Mouse (Mus musculus) stomach, postnatal 0 days (tissue): ENCODE measurements around the gene Gpx3. TPM values are rescaled to one million over a fixed set of nuclear protein-coding genes. Genes with fewer than 3 reads are reported as not detected.
"Not testable (repeated sequence)": the region's sequence is repeated elsewhere in the genome, so short reads cannot be mapped to it uniquely, and the experiment has no call there.

ENCODE experiments used
- ATAC-seq: fragments of 200-750 bp; cut with Nextera tagmentation; 2 replicates; pipeline ENCODE4 v1.8.0; 2017; ENCODE audit not compliant: low FRiP score, low TSS enrichment
- DNase-seq: peaks from one replicate; pipeline ENCODE4 v3.0.0-alpha.2; 2016; ENCODE audit warnings: low spot score
- H3K27ac ChIP-seq: fragments of 300-500 bp; sonication (generic); replicated peaks from 2 replicates; pipeline ENCODE4 v1.5.1; 2014; ENCODE audit warnings: mild to moderate bottlenecking, control low read depth
- H3K27me3 ChIP-seq: fragments of 300-500 bp; sonication (generic); 2 replicates; pipeline ENCODE4 v1.6.1; 2014; ENCODE audit warnings: low read length; ENCODE audit not compliant: control insufficient read depth, insufficient read depth
- H3K36me3 ChIP-seq: fragments of 300-500 bp; sonication (generic); 2 replicates; pipeline ENCODE4 v1.6.1; 2014; ENCODE audit warnings: low read length, mixed read lengths; ENCODE audit not compliant: control insufficient read depth, insufficient read depth
- H3K4me1 ChIP-seq: fragments of 300-500 bp; sonication (generic); replicated peaks from 2 replicates; pipeline ENCODE4 v1.6.1; 2014; ENCODE audit warnings: antibody characterized with exemption; ENCODE audit not compliant: control insufficient read depth, insufficient read depth
- H3K4me2 ChIP-seq: fragments of 300-500 bp; sonication (generic); replicated peaks from 2 replicates; pipeline ENCODE4 v1.6.1; 2014; ENCODE audit warnings: low read depth, mild to moderate bottlenecking, control low read depth, moderate library complexity
- H3K4me3 ChIP-seq: fragments of 300-500 bp; sonication (generic); 2 replicates; pipeline ENCODE4 v1.5.1; 2014; ENCODE audit warnings: low read depth, low read length, control low read depth
- H3K9ac ChIP-seq: fragments of 300-500 bp; sonication (generic); 2 replicates; pipeline ENCODE4 v1.6.1; 2014; ENCODE audit warnings: mild to moderate bottlenecking, low read length, control low read depth, mixed read lengths
- H3K9me3 ChIP-seq: fragments of 300-500 bp; sonication (generic); 2 replicates; pipeline ENCODE4 v1.6.1; 2016; ENCODE audit warnings: low read length; ENCODE audit not compliant: control insufficient read depth
- CTCF ChIP-seq: IDR thresholded peaks from 2 replicates; pipeline ENCODE4 v1.5.1; 2016; ENCODE audit warnings: antibody characterized with exemption, low read depth, mild to moderate bottlenecking, moderate library complexity
- EP300 ChIP-seq: optimal IDR thresholded peaks from 2 replicates; pipeline ENCODE3; 2016; ENCODE audit warnings: antibody characterized with exemption
- WGBS: fragments of 180-500 bp; shearing (Covaris S2); extraction: QIAGEN DNeasy Blood & Tissue Kit; methylation state at CpG from one replicate; pipeline ENCODE4 v1.1.7; 2014; 5-methylcytosine and 5-hydroxymethylcytosine counted together
- polyA plus RNA-seq: library from polyadenylated mRNA; unstranded; fragments of >200 nt; fragmentation: Nextera tagmentation; extraction: Ambion mirVana; gene quantifications from 2 replicates; pipeline ENCODE4 v1.2.1, GENCODE M21; 2015

The Gpx3 gene
- polyA plus RNA-seq, 1 experiment from 2014 or later = 206 TPM

GRCm38 (mm10) chr11:54884937-54885336 is 17.3 kb upstream of the Gpx3 start:
- Histone ChIP-seq H3K36me3 (no peaks in the 10 kb centered on the region), H3K9me3 (no peaks in the 10 kb centered on the region), H3K27me3 (no peaks in the 10 kb centered on the region), H3K4me1 (no peaks in the 10 kb centered on the region), H3K4me2 (no peak overlapping the region), H3K9ac (no peak overlapping the region), H3K4me3 (no peak overlapping the region), H3K27ac (peak overlapping the region; percentile 53)
- TF ChIP-seq CTCF (no peak), EP300 (no peak)
- ATAC-seq = peak; percentile 70; the same call in 1 of the 2 replicates
- 12% methylated on average over 5 of the region's 5 CpGs for WGBS
- no peak for DNase-seq

GRCm38 (mm10) chr11:54885406-54885805 is 16.8 kb upstream of the Gpx3 start:
- no peak overlapping the region for H3K9ac ChIP-seq
- no peak for DNase-seq
- H3K27me3 ChIP-seq = no peaks in the 10 kb centered on the region
- H3K4me2 ChIP-seq = no peak overlapping the region
- H3K27ac ChIP-seq = 0 out of 2 replicates have a peak overlapping the region, but pooled peaks have one; percentile 40
- ATAC-seq = no peak
- H3K4me3 ChIP-seq = no peak overlapping the region
- no peaks in the 10 kb centered on the region for H3K4me1 ChIP-seq
- 89% methylated on average over 2 of the region's 2 CpGs for WGBS
- H3K36me3 ChIP-seq = no peaks in the 10 kb centered on the region
- no peaks in the 10 kb centered on the region for H3K9me3 ChIP-seq
- TF ChIP-seq EP300 = no peak
- no peak for TF ChIP-seq CTCF

GRCm38 (mm10) chr11:54887927-54888326 is 14.3 kb upstream of the Gpx3 start:
- no peak for ATAC-seq
- H3K36me3 ChIP-seq = no peaks in the 10 kb centered on the region
- no peak overlapping the region for H3K27ac ChIP-seq
- no peak for DNase-seq
- TF ChIP-seq CTCF = no peak
- TF ChIP-seq EP300 = no peak
- WGBS = 64% methylated on average over 6 of the region's 6 CpGs
- no peak overlapping the region for H3K4me2 ChIP-seq
- no peaks in the 10 kb centered on the region for H3K4me1 ChIP-seq
- no peaks in the 10 kb centered on the region for H3K27me3 ChIP-seq
- no peak overlapping the region for H3K9ac ChIP-seq
- H3K9me3 ChIP-seq = no peaks in the 10 kb centered on the region
- H3K4me3 ChIP-seq = no peak overlapping the region

DNA sequence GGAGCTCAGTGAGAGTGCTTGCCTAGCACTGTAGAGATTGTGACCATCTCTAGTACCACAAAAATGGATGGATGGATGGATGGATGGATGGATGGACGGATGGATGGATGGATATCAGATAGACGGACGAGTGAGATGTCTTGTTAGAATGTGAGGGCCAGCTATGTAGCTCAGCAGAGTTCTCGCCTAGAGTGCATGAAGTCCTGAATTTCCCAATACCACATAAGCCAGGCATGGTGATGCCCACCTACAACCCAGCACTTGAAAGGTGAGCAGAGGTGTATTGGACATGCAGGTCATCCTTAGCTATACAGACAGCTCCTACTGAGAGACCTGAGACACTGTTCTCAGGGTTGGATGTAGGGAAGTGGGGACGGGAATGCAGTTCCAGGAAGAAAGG is 10.9 kb upstream of the Gpx3 start:
- no peak overlapping the region for H3K27ac ChIP-seq

DNA sequence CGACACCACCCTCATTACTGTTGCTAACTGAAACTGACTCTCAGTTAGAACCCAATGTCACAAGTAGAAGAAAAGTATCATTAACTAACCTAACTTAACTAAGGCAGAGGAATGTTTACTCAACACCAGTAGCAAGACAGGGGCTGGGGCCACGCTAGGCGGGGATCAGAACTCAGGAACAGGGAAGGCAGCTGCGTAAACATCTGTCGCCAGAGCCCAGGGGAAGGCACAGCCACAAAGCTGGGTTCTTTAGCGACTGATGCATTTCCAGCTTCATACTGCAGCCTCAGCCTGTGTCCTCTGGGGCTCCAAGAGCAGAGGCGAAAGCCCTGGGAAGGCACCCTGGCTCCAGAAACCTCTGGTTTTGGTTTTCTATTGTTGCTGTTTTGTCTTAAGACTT is 10.2 kb upstream of the Gpx3 start:
- Histone ChIP-seq H3K27me3 (no peaks in the 10 kb centered on the region), H3K4me1 (no peaks in the 10 kb centered on the region), H3K27ac (no peak overlapping the region), H3K36me3 (no peaks in the 10 kb centered on the region), H3K9ac (no peak overlapping the region), H3K4me2 (no peak overlapping the region), H3K4me3 (no peak overlapping the region), H3K9me3 (no peaks in the 10 kb centered on the region)
- no peak for TF ChIP-seq CTCF
- TF ChIP-seq EP300 = no peak
- DNase-seq (no peak), ATAC-seq (no peak)
- 46% methylated on average over 7 of the region's 7 CpGs for WGBS

More for the DNA sequence above, 10.9 kb upstream of the Gpx3 start:
- no peak overlapping the region for H3K4me2 ChIP-seq
- H3K4me3 ChIP-seq = no peak overlapping the region
- H3K9me3 ChIP-seq = no peaks in the 10 kb centered on the region
- no peak for TF ChIP-seq CTCF
- no peak for TF ChIP-seq EP300
- ATAC-seq (no peak), DNase-seq (no peak)
- H3K27me3 ChIP-seq = no peaks in the 10 kb centered on the region
- 83% methylated on average over 5 of the region's 5 CpGs for WGBS
- no peaks in the 10 kb centered on the region for H3K4me1 ChIP-seq
- H3K9ac ChIP-seq = no peak overlapping the region
- no peaks in the 10 kb centered on the region for H3K36me3 ChIP-seq

- ATAC-seq (no peak), DNase-seq (no peak)
- Histone ChIP-seq H3K4me3 (no peak overlapping the region), H3K9me3 (no peaks in the 10 kb centered on the region), H3K36me3 (no peaks in the 10 kb centered on the region), H3K27me3 (no peaks in the 10 kb centered on the region), H3K27ac (no peak overlapping the region), H3K4me1 (no peaks in the 10 kb centered on the region), H3K4me2 (no peak overlapping the region), H3K9ac (no peak overlapping the region)
- TF ChIP-seq CTCF = no peak
- TF ChIP-seq EP300 = no peak
- WGBS = 57% methylated on average over 9 of the region's 9 CpGs
Observed at GRCm38 (mm10) chr11:54894589-54894988, 7.7 kb upstream of the Gpx3 start.

GRCm38 (mm10) chr11:54896646-54897045 is 5.6 kb upstream of the Gpx3 start:
- 81% methylated on average over 3 of the region's 3 CpGs for WGBS
- H3K27ac ChIP-seq, H3K36me3 ChIP-seq, H3K4me1 ChIP-seq, H3K27me3 ChIP-seq, H3K9ac ChIP-seq, H3K4me2 ChIP-seq, ATAC-seq, DNase-seq, H3K9me3 ChIP-seq, H3K4me3 ChIP-seq: not testable (repeated sequence)
